Mouse (Mus musculus) limb, embryonic 12.5 days (tissue): ENCODE data around the gene Nek6. TPM values are rescaled to one million over a fixed set of nuclear protein-coding genes. Genes with fewer than 3 reads are reported as not detected.

ENCODE experiments used
- ATAC-seq: fragments of 200-750 bp; cut with Nextera tagmentation; 2 replicates; pipeline ENCODE4 v1.8.0; 2017; ENCODE audit warnings: low read depth, moderate TSS enrichment; ENCODE audit not compliant: insufficient number of reproducible peaks, insufficient read depth, low FRiP score, low TSS enrichment
- H3K27ac ChIP-seq: fragments of 300-500 bp; sonication (generic); 2 replicates; pipeline ENCODE4 v1.5.1; 2016; ENCODE audit warnings: mild to moderate bottlenecking, moderate library complexity
- H3K27me3 ChIP-seq: fragments of 300-500 bp; sonication (generic); 2 replicates; pipeline ENCODE4 v1.6.1; 2016; ENCODE audit warnings: mild to moderate bottlenecking, moderate library complexity
- H3K36me3 ChIP-seq: fragments of 300-500 bp; sonication (generic); 2 replicates; pipeline ENCODE4 v1.6.1; 2016; ENCODE audit warnings: mild to moderate bottlenecking, moderate library complexity
- H3K4me1 ChIP-seq: fragments of 300-500 bp; sonication (generic); replicated peaks from 2 replicates; pipeline ENCODE4 v1.6.1; 2016
- H3K4me2 ChIP-seq: fragments of 300-500 bp; sonication (generic); 2 replicates; pipeline ENCODE4 v1.6.1; 2016; ENCODE audit warnings: mild to moderate bottlenecking, moderate library complexity
- H3K4me3 ChIP-seq: fragments of 300-500 bp; sonication (generic); replicated peaks from 2 replicates; pipeline ENCODE4 v1.5.1; 2016; ENCODE audit warnings: mild to moderate bottlenecking
- H3K9ac ChIP-seq: fragments of 300-500 bp; sonication (generic); replicated peaks from 2 replicates; pipeline ENCODE4 v1.6.1; 2016; ENCODE audit warnings: mild to moderate bottlenecking, moderate library complexity
- H3K9me3 ChIP-seq: fragments of 300-500 bp; sonication (generic); 2 replicates; pipeline ENCODE4 v1.6.1; 2016; ENCODE audit warnings: mild to moderate bottlenecking, moderate library complexity
- WGBS: fragments of 180-500 bp; shearing (Covaris S2); methylation state at CpG from one replicate; pipeline ENCODE4 v1.1.7; 2016; 5-methylcytosine and 5-hydroxymethylcytosine counted together
- polyA plus RNA-seq: library from polyadenylated mRNA; unstranded; fragments of >200 nt; fragmentation: Nextera tagmentation; extraction: Ambion mirVana; gene quantifications from 2 replicates; pipeline ENCODE4 v1.2.1, GENCODE M21; 2016

The Nek6 gene
- polyA plus RNA-seq: 140 and 159 TPM in 2 replicates

- peak within 1 kb of the TSS; percentile 96 for H3K9ac ChIP-seq
- H3K27ac ChIP-seq: peak within 1 kb of the TSS; percentile 95
- no peaks in the 10 kb centered on the region for H3K9me3 ChIP-seq
- under 1% methylated on average over 73 of the region's 90 CpGs for WGBS
- no peaks in the 10 kb centered on the region for H3K27me3 ChIP-seq
- peaks cover 36% of the 10 kb centered on the region for H3K4me1 ChIP-seq
- peak within 1 kb of the TSS; percentile 92 for H3K4me3 ChIP-seq
- peak; percentile 64 for ATAC-seq
- H3K36me3 ChIP-seq: peaks cover 10% of the 10 kb centered on the region; the same call in 1 of the 2 replicates
- peak within 1 kb of the TSS; percentile 65 for H3K4me2 ChIP-seq
These were observed at the start of gene Nek6 for GRCm38 (mm10) chr2:38511487-38512307. TSS of gene Nek6 (plus strand) at chr2:38511643.

DNA sequence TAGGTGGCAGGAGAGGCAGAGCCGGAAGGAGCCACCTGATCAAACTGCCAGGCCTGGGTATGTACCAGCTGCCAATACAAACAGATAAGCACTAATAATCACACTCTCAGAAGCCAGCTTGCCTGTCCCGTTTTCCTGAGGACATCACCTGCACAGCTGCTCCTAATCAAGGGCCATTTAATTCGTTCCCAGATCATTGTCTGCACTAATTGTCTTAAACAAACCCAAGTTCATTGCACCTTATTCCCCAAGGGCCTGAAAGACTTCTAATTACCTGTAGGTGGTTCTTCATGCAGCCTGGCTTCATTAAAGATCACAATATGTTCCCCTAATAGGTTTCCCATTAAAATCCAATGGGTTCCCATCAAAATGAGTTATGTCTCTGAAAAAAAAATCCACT is 49.1 kb upstream of the Nek6 start:
- H3K4me3 ChIP-seq: no peak overlapping the region
- H3K4me2 ChIP-seq: no peak overlapping the region
- no peaks in the 10 kb centered on the region for H3K36me3 ChIP-seq
- 50% methylated on average over 3 of the region's 3 CpGs for WGBS
- ATAC-seq: no peak
- H3K9me3 ChIP-seq: no peaks in the 10 kb centered on the region
- no peak overlapping the region for H3K9ac ChIP-seq
- no peaks in the 10 kb centered on the region for H3K27me3 ChIP-seq
- no peak overlapping the region for H3K27ac ChIP-seq
- peaks cover 14% of the 10 kb centered on the region for H3K4me1 ChIP-seq

- Histone ChIP-seq H3K9ac (no peak overlapping the region), H3K27ac (no peak overlapping the region), H3K4me2 (no peak overlapping the region), H3K9me3 (no peaks in the 10 kb centered on the region), H3K36me3 (no peaks in the 10 kb centered on the region), H3K27me3 (no peaks in the 10 kb centered on the region), H3K4me3 (no peak overlapping the region), H3K4me1 (no peaks in the 10 kb centered on the region)
- WGBS: 87% methylated on average over 4 of the region's 4 CpGs
- no peak for ATAC-seq
These were observed 42.6 kb upstream of the Nek6 start for GRCm38 (mm10) chr2:38468845-38469244.

- Histone ChIP-seq H3K27me3 (no peaks in the 10 kb centered on the region), H3K9me3 (no peaks in the 10 kb centered on the region), H3K4me1 (no peaks in the 10 kb centered on the region), H3K9ac (no peak overlapping the region), H3K36me3 (no peaks in the 10 kb centered on the region), H3K4me2 (no peak overlapping the region), H3K27ac (no peak overlapping the region), H3K4me3 (no peak overlapping the region)
- 88% methylated on average over 5 of the region's 5 CpGs for WGBS
- no peak for ATAC-seq
These were observed 39.7 kb upstream of the Nek6 start for GRCm38 (mm10) chr2:38471745-38472144.

DNA sequence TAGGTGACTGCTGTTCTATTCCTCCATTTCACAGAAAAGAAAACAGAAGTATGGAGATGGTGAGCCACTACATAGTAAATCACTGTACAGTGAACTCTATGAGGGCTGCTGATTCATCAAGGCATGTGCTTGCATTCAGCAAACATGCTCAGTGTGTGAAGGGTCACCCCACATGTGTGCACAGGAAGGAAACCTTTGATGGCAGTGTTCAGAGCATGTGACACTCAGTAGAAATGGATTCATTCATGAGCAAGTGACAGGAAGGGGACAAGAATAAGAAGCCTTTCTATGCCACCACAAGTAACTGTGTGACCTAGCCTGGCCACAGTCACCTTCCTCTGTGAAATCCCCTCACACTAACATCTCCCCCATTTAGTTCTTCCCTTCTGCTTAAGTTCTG is 38.6 kb upstream of the Nek6 start:
- H3K4me2 ChIP-seq: no peak overlapping the region
- no peak overlapping the region for H3K4me3 ChIP-seq
- no peaks in the 10 kb centered on the region for H3K27me3 ChIP-seq
- no peaks in the 10 kb centered on the region for H3K9me3 ChIP-seq
- H3K36me3 ChIP-seq: no peaks in the 10 kb centered on the region
- H3K9ac ChIP-seq: no peak overlapping the region
- H3K4me1 ChIP-seq: no peaks in the 10 kb centered on the region
- H3K27ac ChIP-seq: no peak overlapping the region
- ATAC-seq: no peak

GRCm38 (mm10) chr2:38476871-38477496 is 34.5 kb upstream of the Nek6 start:
- Histone ChIP-seq H3K4me3 (no peak overlapping the region), H3K4me1 (no peaks in the 10 kb centered on the region), H3K9ac (no peak overlapping the region), H3K4me2 (no peak overlapping the region), H3K27me3 (no peaks in the 10 kb centered on the region), H3K36me3 (no peaks in the 10 kb centered on the region), H3K27ac (no peak overlapping the region), H3K9me3 (no peaks in the 10 kb centered on the region)
- no peak for ATAC-seq
- WGBS: 84% methylated on average over 9 of the region's 9 CpGs

- H3K9me3 ChIP-seq: no peaks in the 10 kb centered on the region
- H3K4me1 ChIP-seq: no peaks in the 10 kb centered on the region
- H3K4me2 ChIP-seq: no peak overlapping the region
- WGBS: 83% methylated on average over 9 of the region's 9 CpGs
- no peaks in the 10 kb centered on the region for H3K36me3 ChIP-seq
- no peaks in the 10 kb centered on the region for H3K27me3 ChIP-seq
- H3K27ac ChIP-seq: no peak overlapping the region
- H3K4me3 ChIP-seq: no peak overlapping the region
- ATAC-seq: no peak
- no peak overlapping the region for H3K9ac ChIP-seq
These were observed 34.0 kb upstream of the Nek6 start for GRCm38 (mm10) chr2:38477497-38477873.

DNA sequence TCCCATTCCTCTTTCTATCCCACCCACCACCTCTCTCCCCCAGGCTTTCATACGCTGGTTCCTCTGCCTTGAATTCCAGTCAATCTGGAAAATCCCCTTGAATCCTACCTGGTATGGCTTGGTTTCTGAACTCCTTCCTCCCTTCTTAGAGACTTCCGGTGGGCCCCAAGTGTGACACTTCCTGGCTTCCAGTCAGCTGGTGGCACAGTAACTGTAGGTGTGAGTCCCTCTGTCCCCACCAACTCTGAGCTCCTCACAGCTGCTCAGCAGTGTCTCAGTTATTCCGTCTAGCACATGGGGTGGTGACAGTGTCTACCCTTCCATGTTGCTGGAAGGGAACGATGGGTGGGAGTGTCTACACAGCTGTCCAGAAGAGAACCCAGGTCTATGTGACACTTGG is 32.8 kb upstream of the Nek6 start:
- Histone ChIP-seq H3K9me3 (no peaks in the 10 kb centered on the region), H3K4me3 (no peak overlapping the region), H3K27me3 (no peaks in the 10 kb centered on the region), H3K36me3 (no peaks in the 10 kb centered on the region), H3K9ac (no peak overlapping the region), H3K4me2 (no peak overlapping the region), H3K4me1 (0 out of 2 replicates have a peak, but pooled peaks cover 1% of the 10 kb centered on the region), H3K27ac (no peak overlapping the region)
- ATAC-seq: no peak
- WGBS: 88% methylated on average over 4 of the region's 4 CpGs

GRCm38 (mm10) chr2:38479541-38479940 is 31.9 kb upstream of the Nek6 start:
- H3K9ac ChIP-seq: no peak overlapping the region
- H3K4me2 ChIP-seq: no peak overlapping the region
- H3K36me3 ChIP-seq: no peaks in the 10 kb centered on the region
- H3K4me3 ChIP-seq: no peak overlapping the region
- ATAC-seq: no peak
- 0 out of 2 replicates have a peak, but pooled peaks cover 8% of the 10 kb centered on the region for H3K4me1 ChIP-seq
- no peaks in the 10 kb centered on the region for H3K27me3 ChIP-seq
- H3K27ac ChIP-seq: no peak overlapping the region
- H3K9me3 ChIP-seq: no peaks in the 10 kb centered on the region
- 82% methylated on average over 3 of the region's 3 CpGs for WGBS

DNA sequence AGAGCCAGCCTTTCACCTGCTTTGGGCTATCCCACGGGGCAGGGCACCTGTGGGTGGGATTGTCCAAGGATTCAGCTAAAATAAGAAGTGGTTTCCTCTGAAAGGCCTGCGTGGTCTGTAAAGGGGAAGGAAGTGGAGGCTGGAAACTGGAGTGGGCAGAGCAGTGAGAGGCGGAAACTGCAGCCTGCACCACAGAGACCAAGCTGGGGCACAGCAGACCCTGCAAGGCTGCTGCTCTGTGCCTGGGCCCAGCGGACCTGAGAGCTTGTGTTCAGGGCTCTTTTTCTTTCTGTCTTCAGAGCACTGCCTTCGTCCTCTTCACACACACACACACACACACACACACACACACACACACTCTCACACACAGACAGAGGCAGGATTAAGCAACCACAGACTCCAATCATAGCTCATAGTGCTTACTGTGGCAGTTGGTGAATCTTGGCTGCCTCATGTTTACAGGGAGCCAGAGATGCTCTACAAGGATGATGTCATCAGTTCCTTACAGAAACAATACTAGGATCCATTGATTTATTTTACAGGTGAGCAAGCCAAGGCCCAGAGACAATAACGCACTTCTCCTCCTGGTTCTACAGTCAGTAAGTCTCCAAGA is 30.2 kb upstream of the Nek6 start:
- Histone ChIP-seq H3K36me3 (no peaks in the 10 kb centered on the region), H3K27me3 (no peaks in the 10 kb centered on the region), H3K9me3 (no peaks in the 10 kb centered on the region), H3K9ac (no peak overlapping the region), H3K4me3 (no peak overlapping the region), H3K4me1 (0 out of 2 replicates have a peak, but pooled peaks cover 8% of the 10 kb centered on the region), H3K4me2 (no peak overlapping the region), H3K27ac (no peak overlapping the region)
- WGBS: 72% methylated on average over 6 of the region's 6 CpGs
- no peak for ATAC-seq

GRCm38 (mm10) chr2:38482122-38482521 is 29.3 kb upstream of the Nek6 start:
- 84% methylated on average over 3 of the region's 3 CpGs for WGBS
- Histone ChIP-seq H3K4me3 (no peak overlapping the region), H3K9me3 (no peaks in the 10 kb centered on the region), H3K27me3 (no peaks in the 10 kb centered on the region), H3K27ac (no peak overlapping the region), H3K4me1 (0 out of 2 replicates have a peak, but pooled peaks cover 8% of the 10 kb centered on the region), H3K4me2 (no peak overlapping the region), H3K36me3 (no peaks in the 10 kb centered on the region), H3K9ac (no peak overlapping the region)
- ATAC-seq: no peak
